Mouse (Mus musculus) embryonic facial prominence, embryonic 12.5 days (tissue): ENCODE measurements at regions not wholly inside any gene's neighbourhood (a gene's known extent, or its start where the extent isn't known, plus 50 kb on each side); places are given as distances from the start of the nearest gene placed in this dataset.

Experiments
- ATAC-seq: fragments of 200-750 bp; cut with Nextera tagmentation; 2 replicates; pipeline ENCODE4 v1.8.0; 2017; ENCODE audit not compliant: insufficient number of reproducible peaks, insufficient read depth, low FRiP score, low TSS enrichment
- H3K27ac ChIP-seq: fragments of 300-500 bp; sonication (generic); 2 replicates; pipeline ENCODE4 v1.5.1; 2016; ENCODE audit warnings: mild to moderate bottlenecking
- H3K27me3 ChIP-seq: fragments of 300-500 bp; sonication (generic); 2 replicates; pipeline ENCODE4 v1.6.1; 2016; ENCODE audit warnings: mild to moderate bottlenecking, moderate library complexity
- H3K36me3 ChIP-seq: fragments of 300-500 bp; sonication (generic); 2 replicates; pipeline ENCODE4 v1.6.1; 2016; ENCODE audit warnings: mild to moderate bottlenecking
- H3K4me1 ChIP-seq: fragments of 300-500 bp; sonication (generic); 2 replicates; pipeline ENCODE4 v1.6.1; 2016
- H3K4me2 ChIP-seq: fragments of 300-500 bp; sonication (generic); replicated peaks from 2 replicates; pipeline ENCODE4 v1.6.1; 2016; ENCODE audit warnings: mild to moderate bottlenecking, moderate library complexity
- H3K4me3 ChIP-seq: fragments of 300-500 bp; sonication (generic); 2 replicates; pipeline ENCODE4 v1.5.1; 2016; ENCODE audit warnings: mild to moderate bottlenecking
- H3K9ac ChIP-seq: fragments of 300-500 bp; sonication (generic); 2 replicates; pipeline ENCODE4 v1.6.1; 2016; ENCODE audit warnings: mild to moderate bottlenecking, moderate library complexity
- H3K9me3 ChIP-seq: fragments of 300-500 bp; sonication (generic); 2 replicates; pipeline ENCODE4 v1.6.1; 2016; ENCODE audit warnings: mild to moderate bottlenecking, moderate library complexity
- WGBS: fragments of 180-500 bp; shearing (Covaris S2); methylation state at CpG from one replicate; pipeline ENCODE4 v1.1.7; 2016; 5-methylcytosine and 5-hydroxymethylcytosine counted together

GRCm38 (mm10) chr9:41471345-41471744, 309.8 kb upstream of the Ubash3b start:
- WGBS = 88% methylated on average over 3 of the region's 3 CpGs
- Histone ChIP-seq H3K27ac (peak overlapping the region; percentile 90; the same call in 1 of the 2 replicates), H3K4me2 (no peak overlapping the region), H3K4me3 (no peak overlapping the region), H3K27me3 (no peaks in the 10 kb centered on the region), H3K36me3 (no peaks in the 10 kb centered on the region), H3K9ac (no peak overlapping the region), H3K9me3 (no peaks in the 10 kb centered on the region), H3K4me1 (peaks cover 36% of the 10 kb centered on the region)
- ATAC-seq = no peak

GRCm38 (mm10) chr9:41470010-41470409, 308.5 kb upstream of the Ubash3b start:
- WGBS = 18% methylated on average over 6 of the region's 6 CpGs
- no peaks in the 10 kb centered on the region for H3K9me3 ChIP-seq
- H3K4me2 ChIP-seq = peak overlapping the region; percentile 3
- no peak overlapping the region; the same call in 1 of the 2 replicates for H3K9ac ChIP-seq
- peaks cover 28% of the 10 kb centered on the region for H3K4me1 ChIP-seq
- H3K4me3 ChIP-seq = no peak overlapping the region
- peak; percentile 80; the same call in 1 of the 2 replicates for ATAC-seq
- peak overlapping the region; percentile 90 for H3K27ac ChIP-seq
- H3K36me3 ChIP-seq = no peaks in the 10 kb centered on the region
- no peaks in the 10 kb centered on the region for H3K27me3 ChIP-seq

DNA sequence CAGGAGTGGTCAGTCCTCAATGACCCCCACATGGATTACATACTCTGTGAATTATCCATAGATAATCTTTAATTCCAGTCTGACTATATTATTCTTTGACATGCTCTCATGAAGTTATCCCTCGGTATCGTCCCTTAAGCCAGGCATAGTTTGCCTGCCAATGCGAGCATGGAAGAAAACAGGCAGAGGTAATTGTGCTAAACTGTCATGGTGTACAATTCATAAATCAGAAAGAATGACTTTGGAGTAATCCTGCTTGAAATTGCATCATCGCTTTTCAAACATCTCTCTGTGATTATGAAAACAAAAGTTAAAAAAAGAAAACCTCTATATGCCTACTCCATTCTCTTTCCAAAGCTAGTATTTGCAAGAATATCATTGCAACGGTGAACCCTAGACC, 307.9 kb upstream of the Ubash3b start:
- 0 out of 2 replicates have a peak, but pooled peaks have one; percentile 24 for ATAC-seq
- Histone ChIP-seq H3K36me3 (no peaks in the 10 kb centered on the region), H3K27me3 (no peaks in the 10 kb centered on the region), H3K9ac (no peak overlapping the region), H3K9me3 (no peaks in the 10 kb centered on the region), H3K4me3 (no peak overlapping the region), H3K27ac (peak overlapping the region; percentile 90), H3K4me1 (peaks cover 25% of the 10 kb centered on the region; the same call in 1 of the 2 replicates), H3K4me2 (0 out of 2 replicates have a peak overlapping the region, but pooled peaks have one; percentile 3)
- 68% methylated on average over 5 of the region's 5 CpGs for WGBS

GRCm38 (mm10) chr9:41464057-41464685, 302.7 kb upstream of the Ubash3b start:
- Histone ChIP-seq H3K4me1 (peaks cover 8% of the 10 kb centered on the region; the same call in 1 of the 2 replicates), H3K27ac (0 out of 2 replicates have a peak overlapping the region, but pooled peaks have one; percentile 2), H3K4me3 (no peak overlapping the region), H3K36me3 (no peaks in the 10 kb centered on the region), H3K9me3 (no peaks in the 10 kb centered on the region), H3K4me2 (no peak overlapping the region), H3K9ac (no peak overlapping the region), H3K27me3 (no peaks in the 10 kb centered on the region)
- ATAC-seq = peak; percentile 28; the same call in 1 of the 2 replicates
- WGBS = 77% methylated on average over 8 of the region's 8 CpGs

DNA sequence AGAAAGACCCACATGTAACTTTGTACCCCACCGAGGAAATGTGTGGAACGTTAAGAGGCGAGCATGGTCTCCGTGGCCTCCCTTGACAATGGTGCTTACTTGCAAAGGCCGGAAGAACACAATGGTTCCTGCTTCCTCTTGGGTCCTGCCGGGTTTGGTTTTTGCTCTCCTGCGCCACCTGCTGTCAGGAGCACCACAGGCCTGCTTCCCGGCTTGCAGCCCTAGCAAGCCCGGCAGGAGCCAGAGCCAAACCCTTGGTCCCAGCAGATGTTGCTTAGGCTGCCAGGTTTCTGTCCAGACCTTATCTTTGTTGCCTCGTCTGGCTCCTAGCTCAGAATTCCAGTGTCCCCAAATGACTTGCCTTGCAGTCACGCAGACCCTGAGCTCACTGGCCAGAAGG, 300.2 kb upstream of the Ubash3b start:
- no peak for ATAC-seq

DNA sequence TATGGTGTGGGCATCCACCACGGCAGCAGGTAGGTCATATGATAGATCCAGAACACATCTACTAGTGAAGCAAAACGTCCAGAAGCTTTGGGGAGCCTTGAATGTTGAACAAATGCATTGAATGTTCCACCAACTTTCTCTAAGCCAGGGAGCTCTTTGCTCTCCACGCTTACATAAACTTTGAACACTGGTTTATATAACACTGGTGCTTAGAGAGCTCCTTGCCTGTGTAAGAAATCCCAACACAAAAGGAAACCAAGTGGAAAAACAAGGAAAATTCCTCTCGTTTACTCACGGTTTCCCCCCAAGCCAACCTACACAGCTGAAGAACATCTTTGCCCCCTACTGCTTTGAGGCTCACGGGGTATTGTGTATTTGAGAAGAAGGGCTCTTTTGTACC, 299.2 kb upstream of the Ubash3b start:
- Histone ChIP-seq H3K4me3 (no peak overlapping the region), H3K9ac (no peak overlapping the region), H3K9me3 (no peaks in the 10 kb centered on the region), H3K4me2 (no peak overlapping the region), H3K4me1 (peaks cover 5% of the 10 kb centered on the region; the same call in 1 of the 2 replicates), H3K27me3 (no peaks in the 10 kb centered on the region), H3K27ac (peak overlapping the region; percentile 17; the same call in 1 of the 2 replicates), H3K36me3 (no peaks in the 10 kb centered on the region)
- WGBS = 81% methylated on average over 6 of the region's 6 CpGs
- ATAC-seq = no peak

More for the DNA sequence above, 300.2 kb upstream of the Ubash3b start:
- H3K4me3 ChIP-seq = no peak overlapping the region
- no peaks in the 10 kb centered on the region for H3K36me3 ChIP-seq
- peaks cover 5% of the 10 kb centered on the region; the same call in 1 of the 2 replicates for H3K4me1 ChIP-seq
- no peak overlapping the region for H3K4me2 ChIP-seq
- H3K27ac ChIP-seq = peak overlapping the region; percentile 14
- no peak overlapping the region for H3K9ac ChIP-seq
- no peaks in the 10 kb centered on the region for H3K27me3 ChIP-seq
- 10% methylated on average over 11 of the region's 11 CpGs for WGBS
- H3K9me3 ChIP-seq = no peaks in the 10 kb centered on the region

DNA sequence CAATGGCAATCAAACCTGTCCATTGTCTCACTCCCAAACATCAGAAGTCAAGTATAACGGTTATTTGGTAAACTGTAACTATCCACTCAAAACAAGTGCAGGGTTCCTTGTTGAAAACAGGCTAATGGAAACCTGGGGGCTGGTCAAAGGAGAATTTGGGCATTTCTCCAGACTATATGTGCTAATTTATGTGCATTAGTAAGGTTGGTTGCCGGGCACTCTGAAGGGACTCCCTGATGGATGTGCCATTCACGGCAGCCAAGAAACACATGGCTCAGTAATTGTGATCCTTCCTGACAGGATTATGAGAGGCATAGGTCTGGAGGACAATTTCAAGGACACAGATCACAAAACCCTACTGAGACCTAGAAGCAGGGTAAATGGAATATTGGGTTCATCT, 295.5 kb upstream of the Ubash3b start:
- 85% methylated on average over 3 of the region's 3 CpGs for WGBS

DNA sequence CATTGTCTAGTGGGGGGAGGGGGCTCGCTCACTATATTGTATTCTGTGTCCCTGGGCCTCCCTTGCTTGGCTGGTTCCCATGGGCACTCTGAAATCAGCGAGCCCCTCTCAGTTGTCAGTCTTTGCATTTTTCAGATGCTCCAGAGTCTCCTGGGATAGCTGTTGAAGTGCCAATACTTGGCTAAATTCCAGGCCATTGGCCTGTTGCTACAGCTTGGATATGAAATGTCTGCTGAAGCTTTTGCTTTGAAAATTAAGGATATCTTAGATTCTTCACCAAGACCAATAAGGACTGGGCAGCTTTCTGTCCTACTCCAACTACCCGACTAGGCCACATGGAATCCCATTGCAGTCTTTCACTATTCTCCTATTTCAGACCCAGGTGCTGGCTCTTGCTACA, 290.2 kb upstream of the Ubash3b start:
- peaks cover 33% of the 10 kb centered on the region for H3K4me1 ChIP-seq
- H3K36me3 ChIP-seq = no peaks in the 10 kb centered on the region
- H3K9me3 ChIP-seq = no peaks in the 10 kb centered on the region
- 63% methylated on average over 3 of the region's 3 CpGs for WGBS
- H3K4me2 ChIP-seq = no peak overlapping the region
- H3K4me3 ChIP-seq = no peak overlapping the region
- ATAC-seq = no peak
- H3K27ac ChIP-seq = no peak overlapping the region
- no peak overlapping the region for H3K9ac ChIP-seq
- no peaks in the 10 kb centered on the region for H3K27me3 ChIP-seq

More for the DNA sequence above, 295.5 kb upstream of the Ubash3b start:
- ATAC-seq = no peak
- H3K27ac ChIP-seq = no peak overlapping the region
- no peaks in the 10 kb centered on the region for H3K9me3 ChIP-seq
- H3K36me3 ChIP-seq = no peaks in the 10 kb centered on the region
- no peaks in the 10 kb centered on the region; the same call in 1 of the 2 replicates for H3K4me1 ChIP-seq
- no peak overlapping the region for H3K4me3 ChIP-seq
- H3K27me3 ChIP-seq = no peaks in the 10 kb centered on the region
- H3K9ac ChIP-seq = no peak overlapping the region
- H3K4me2 ChIP-seq = no peak overlapping the region

GRCm38 (mm10) chr9:41449233-41449632, 287.7 kb upstream of the Ubash3b start:
- Histone ChIP-seq H3K4me1 (peaks cover 37% of the 10 kb centered on the region), H3K9ac (no peak overlapping the region), H3K4me2 (no peak overlapping the region), H3K4me3 (no peak overlapping the region), H3K36me3 (no peaks in the 10 kb centered on the region), H3K9me3 (no peaks in the 10 kb centered on the region), H3K27me3 (no peaks in the 10 kb centered on the region), H3K27ac (peak overlapping the region; percentile 24; the same call in 1 of the 2 replicates)
- ATAC-seq = no peak; the same call in 1 of the 2 replicates
- WGBS = 39% methylated on average over 4 of the region's 4 CpGs

DNA sequence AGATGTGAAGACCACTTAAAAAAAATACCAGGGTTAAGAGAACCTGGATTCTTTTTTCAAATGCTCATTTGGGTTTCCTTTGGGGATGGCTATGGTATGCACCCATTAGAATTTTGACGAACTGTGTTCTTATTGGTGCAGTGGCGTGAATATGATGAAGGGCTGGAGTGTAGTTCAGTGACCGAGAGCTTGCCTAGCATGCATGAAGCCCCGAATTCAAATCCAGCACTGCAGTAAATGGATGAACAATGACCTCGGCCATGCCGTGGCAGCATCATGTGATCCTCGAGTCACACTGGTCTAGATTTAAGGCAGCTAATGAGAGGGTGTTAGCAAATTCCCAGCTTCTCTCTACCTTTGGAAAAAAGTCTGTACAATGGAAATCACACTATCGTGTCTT, 286.4 kb upstream of the Ubash3b start:
- WGBS = 73% methylated on average over 8 of the region's 8 CpGs
- no peaks in the 10 kb centered on the region for H3K9me3 ChIP-seq
- H3K4me3 ChIP-seq = no peak overlapping the region
- H3K27me3 ChIP-seq = no peaks in the 10 kb centered on the region
- no peaks in the 10 kb centered on the region for H3K36me3 ChIP-seq
- H3K4me1 ChIP-seq = peaks cover 37% of the 10 kb centered on the region
- no peak for ATAC-seq
- no peak overlapping the region for H3K9ac ChIP-seq
- H3K4me2 ChIP-seq = peak overlapping the region; percentile 35; the same call in 1 of the 2 replicates
- H3K27ac ChIP-seq = peak overlapping the region; percentile 96

DNA sequence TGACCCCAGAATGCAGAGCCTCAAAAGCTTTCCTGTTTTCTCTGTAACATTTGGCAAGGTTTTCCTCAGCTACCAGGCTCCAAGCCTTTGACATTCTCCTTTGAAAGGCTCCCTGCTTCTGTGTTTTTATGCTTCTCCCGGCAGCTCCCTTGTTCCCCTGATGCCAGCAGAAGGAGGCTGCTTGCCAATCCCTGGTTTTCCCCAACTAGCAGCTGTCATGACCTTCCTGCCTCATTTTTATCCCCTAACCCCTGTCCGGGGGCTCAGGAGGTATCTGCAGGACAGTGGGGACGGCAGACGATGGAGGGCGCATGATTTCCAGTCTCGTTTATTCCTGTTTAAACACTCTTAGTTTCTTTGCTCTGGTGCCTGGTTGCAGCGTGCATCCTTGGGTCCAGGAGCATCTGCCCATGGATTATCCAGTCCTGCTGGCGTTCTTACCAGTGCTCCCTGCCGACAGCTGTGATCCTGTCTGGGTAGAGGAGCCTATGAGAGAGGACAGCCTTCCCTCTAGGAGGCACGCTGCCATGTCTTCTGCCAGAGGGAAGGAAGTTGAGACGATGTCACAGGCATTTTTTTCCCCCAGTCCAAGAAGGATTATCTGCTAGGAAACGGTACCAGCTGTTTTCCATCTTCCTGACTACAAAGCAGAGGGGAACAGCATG, 285.8 kb upstream of the Ubash3b start:
- H3K4me3 ChIP-seq = no peak overlapping the region
- H3K4me1 ChIP-seq = peaks cover 37% of the 10 kb centered on the region
- H3K9ac ChIP-seq = peak overlapping the region; percentile 30
- peak overlapping the region; percentile 35 for H3K4me2 ChIP-seq
- ATAC-seq = no peak
- no peaks in the 10 kb centered on the region for H3K27me3 ChIP-seq
- H3K36me3 ChIP-seq = no peaks in the 10 kb centered on the region
- no peaks in the 10 kb centered on the region for H3K9me3 ChIP-seq
- WGBS = 15% methylated on average over 12 of the region's 12 CpGs
- peak overlapping the region; percentile 96 for H3K27ac ChIP-seq
